Mouse (Mus musculus): ENCODE data around the gene Mmp19. TPM values are rescaled to one million over a fixed set of nuclear protein-coding genes. Genes with fewer than 3 reads are reported as not detected.

Mmp19 gene
- polyA plus RNA-seq, 1 experiment from 2014 or later: 0.72 TPM

GRCm38 (mm10) chr10:128850339-128850738, 59.6 kb downstream of the Mmp19 start:
- no peak for DNase-seq (ENCODE audit: low spot score)
- no peaks in the 10 kb centered on the region for H3K4me1 ChIP-seq (replicated peaks; ENCODE audit: control insufficient read depth, insufficient read depth, low read length)
- H3K36me3 ChIP-seq (ENCODE audit: control insufficient read depth, insufficient read depth, low read length): peaks cover 76% of the 10 kb centered on the region
- no peaks in the 10 kb centered on the region for H3K9me3 ChIP-seq (ENCODE audit: control insufficient read depth, low read length)
- ATAC-seq (replicated peaks; ENCODE audit: low FRiP score, low TSS enrichment, low read depth): no peak
- H3K4me3 ChIP-seq (ENCODE audit: low read depth, low read length): no peak overlapping the region
- no peak overlapping the region for H3K9ac ChIP-seq (ENCODE audit: low read length)
- WGBS: 74% methylated on average over 3 of the region's 3 CpGs
- H3K27me3 ChIP-seq (replicated peaks; ENCODE audit: control insufficient read depth, insufficient read depth, low read length): no peaks in the 10 kb centered on the region
- H3K4me2 ChIP-seq (ENCODE audit: low read length): no peak overlapping the region
- H3K27ac ChIP-seq (ENCODE audit: low read depth): no peak overlapping the region

Other genes with a start within 250 kb of the Mmp19 start
- 11.3 TPM in 2 replicates for gene Zc3h10, start 243.1 kb upstream of the Mmp19 start, polyA plus RNA-seq (2014; fragmentation: Nextera tagmentation; extraction: Ambion mirVana)
- 4,682 and 5,210 TPM in 2 replicates for gene Rpl41, start 241.6 kb upstream of the Mmp19 start, polyA plus RNA-seq (2014; fragmentation: Nextera tagmentation; extraction: Ambion mirVana)
- gene Pa2g4, start 224.9 kb upstream of the Mmp19 start, polyA plus RNA-seq (2014; fragmentation: Nextera tagmentation; extraction: Ambion mirVana): 248 and 252 TPM in 2 replicates
- 31.2 and 32.4 TPM in 2 replicates for gene Erbb3, start 201.3 kb upstream of the Mmp19 start, polyA plus RNA-seq (2014; fragmentation: Nextera tagmentation; extraction: Ambion mirVana)
- 1,095 and 1,163 TPM in 2 replicates for gene Rps26, start 164.2 kb upstream of the Mmp19 start, polyA plus RNA-seq (2014; fragmentation: Nextera tagmentation; extraction: Ambion mirVana)
- 3.0 and 3.2 TPM in 2 replicates for gene Ikzf4, start 144.9 kb upstream of the Mmp19 start, polyA plus RNA-seq (2014; fragmentation: Nextera tagmentation; extraction: Ambion mirVana)
- gene Suox, start 116.8 kb upstream of the Mmp19 start, polyA plus RNA-seq (2014; fragmentation: Nextera tagmentation; extraction: Ambion mirVana): 9.8 and 12.7 TPM in 2 replicates
- 59.4 and 64.4 TPM in 2 replicates for gene Rab5b, start 94.6 kb upstream of the Mmp19 start, polyA plus RNA-seq (2014; fragmentation: Nextera tagmentation; extraction: Ambion mirVana)
- gene Pmel, start 86.7 kb upstream of the Mmp19 start, polyA plus RNA-seq (2014; fragmentation: Nextera tagmentation; extraction: Ambion mirVana): 1.2 TPM in 2 replicates
- 89.0 and 93.2 TPM in 2 replicates for gene Cdk2, start 85.9 kb upstream of the Mmp19 start, polyA plus RNA-seq (2014; fragmentation: Nextera tagmentation; extraction: Ambion mirVana)
- 5.9 and 7.7 TPM in 2 replicates for gene Dgka, start 46.1 kb upstream of the Mmp19 start, polyA plus RNA-seq (2014; fragmentation: Nextera tagmentation; extraction: Ambion mirVana)
- gene Pym1, start 43.0 kb upstream of the Mmp19 start, polyA plus RNA-seq (2014; fragmentation: Nextera tagmentation; extraction: Ambion mirVana): 34.2 and 38.5 TPM in 2 replicates
- 35.5 and 37.7 TPM in 2 replicates for gene Dnajc14, start 13.2 kb downstream of the Mmp19 start, polyA plus RNA-seq (2014; fragmentation: Nextera tagmentation; extraction: Ambion mirVana)
- gene Tmem198b, start 13.5 kb downstream of the Mmp19 start, polyA plus RNA-seq (2014; fragmentation: Nextera tagmentation; extraction: Ambion mirVana): 13.2 and 16.4 TPM in 2 replicates
- 189 and 203 TPM in 2 replicates for gene Sarnp, start 26.4 kb downstream of the Mmp19 start, polyA plus RNA-seq (2014; fragmentation: Nextera tagmentation; extraction: Ambion mirVana)
- 86.0 and 88.0 TPM in 2 replicates for gene Ormdl2, start 30.7 kb downstream of the Mmp19 start, polyA plus RNA-seq (2014; fragmentation: Nextera tagmentation; extraction: Ambion mirVana)
- 4.5 and 5.3 TPM in 2 replicates for gene Gdf11, start 100.8 kb downstream of the Mmp19 start, polyA plus RNA-seq (2014; fragmentation: Nextera tagmentation; extraction: Ambion mirVana)
- gene Cd63, start 110.1 kb downstream of the Mmp19 start, polyA plus RNA-seq (2014; fragmentation: Nextera tagmentation; extraction: Ambion mirVana): 558 and 572 TPM in 2 replicates
- gene Rdh5, start 132.0 kb downstream of the Mmp19 start, polyA plus RNA-seq (2014; fragmentation: Nextera tagmentation; extraction: Ambion mirVana): 8.9 and 11.5 TPM in 2 replicates
- gene Bloc1s1, start 133.1 kb downstream of the Mmp19 start, polyA plus RNA-seq (2014; fragmentation: Nextera tagmentation; extraction: Ambion mirVana): 218 and 228 TPM in 2 replicates
- 2.1 and 2.3 TPM in 2 replicates for gene Itga7, start 142.9 kb downstream of the Mmp19 start, polyA plus RNA-seq (2014; fragmentation: Nextera tagmentation; extraction: Ambion mirVana)
- gene Mettl7b, start 170.1 kb downstream of the Mmp19 start, polyA plus RNA-seq (2014; fragmentation: Nextera tagmentation; extraction: Ambion mirVana): 1.2 and 2.4 TPM in 2 replicates
- not detected in 2 replicates for gene Olfr9, start 198.5 kb downstream of the Mmp19 start, polyA plus RNA-seq (2014; fragmentation: Nextera tagmentation; extraction: Ambion mirVana)
- not detected in 2 replicates for gene Olfr763, start 219.9 kb downstream of the Mmp19 start, polyA plus RNA-seq (2014; fragmentation: Nextera tagmentation; extraction: Ambion mirVana)
- gene Olfr764-ps1, start 249.0 kb downstream of the Mmp19 start, polyA plus RNA-seq (2014; fragmentation: Nextera tagmentation; extraction: Ambion mirVana): not detected in 2 replicates

Data from intestine, embryonic 14.5 days (tissue).